Mouse (Mus musculus): ENCODE measurements around the gene P3h4.

- no peak for TF ChIP-seq BHLHE40 (IDR thresholded peaks at IDR 0.05; ENCODE audit: low read depth, low read length)
- TF ChIP-seq MAX (IDR thresholded peaks at IDR 0.05; ENCODE audit: low read length) = no peak
- TF ChIP-seq CTCF (conservative IDR thresholded peaks at IDR 0.05 in 1 of 2, IDR thresholded peaks at IDR 0.05 in 1 of 2; ENCODE audit: low read depth in 2 of 2, low read length in 2 of 2) = no peak
- no peak for TF ChIP-seq POLR2A (IDR thresholded peaks at IDR 0.05; ENCODE audit: low read depth, low read length)
- TF ChIP-seq MXI1 (IDR thresholded peaks at IDR 0.05; ENCODE audit: low read depth, low read length) = no peak
- no peak for TF ChIP-seq TCF12 (IDR thresholded peaks at IDR 0.05; ENCODE audit: low read depth, low read length)
These were observed 23.3 kb upstream of the P3h4 start for GRCm38 (mm10) chr11:100437901-100438300.
